Mouse (Mus musculus) erythroblast, embryonic 14.5 days (primary cell): ENCODE results near the gene Slc11a1.

Experiments
- GATA1 ChIP-seq: IDR thresholded peaks from 2 replicates; pipeline ENCODE4 v1.6.1; 2012; ENCODE audit warnings: low read length, inconsistent platforms, mixed read lengths
- TAL1 ChIP-seq: IDR thresholded peaks from 3 replicates; pipeline ENCODE4 v1.6.1; 2012; ENCODE audit warnings: low read length, inconsistent platforms, mixed read lengths

- no peak for TF ChIP-seq TAL1
- TF ChIP-seq GATA1 = no peak
Observed at GRCm38 (mm10) chr1:74335436-74336170, 39.4 kb upstream of the Slc11a1 start.
